Mouse (Mus musculus) CH12.LX (cell line): ENCODE measurements around the gene Ubap2. TPM values are rescaled to one million over a fixed set of nuclear protein-coding genes. Genes with fewer than 3 reads are reported as not detected.
A peak's percentile ranks its signal among the peaks of the same experiment; 100 is the strongest.

Source experiments
- DNase-seq: peaks from one replicate; pipeline ENCODE4 v3.0.0-alpha.2; 2013; ENCODE audit errors: extremely low read depth
- H3K27ac ChIP-seq: 2 replicates; pipeline ENCODE4 v1.5.1; 2012; ENCODE audit warnings: low read depth, mild to moderate bottlenecking, control low read depth, moderate library complexity; ENCODE audit not compliant: insufficient read depth
- H3K27me3 ChIP-seq: replicated peaks from 2 replicates; pipeline ENCODE3; 2012; ENCODE audit warnings: inconsistent platforms
- H3K36me3 ChIP-seq, 2 experiments: replicated peaks in 1 of 2; 2 replicates each; pipeline versions ENCODE3 to v1.6.1; 2012; ENCODE audit warnings: inconsistent platforms in 1 of 2, low read length in 1 of 2, mild to moderate bottlenecking in 1 of 2, mixed read lengths in 1 of 2, moderate library complexity in 1 of 2; ENCODE audit not compliant: control insufficient read depth in 1 of 2, insufficient read depth in 1 of 2
- H3K4me1 ChIP-seq, 2 experiments: 2 replicates each; pipeline ENCODE4 v1.6.1; 2012; ENCODE audit warnings: inconsistent platforms in 1 of 2, moderate library complexity in 1 of 2; ENCODE audit not compliant: insufficient read depth in 2 of 2, control insufficient read depth in 1 of 2
- H3K4me2 ChIP-seq: 2 replicates; pipeline ENCODE4 v1.6.1; 2012; ENCODE audit warnings: low read depth, mild to moderate bottlenecking, control low read depth; ENCODE audit not compliant: poor library complexity, insufficient read depth, severe bottlenecking
- H3K4me3 ChIP-seq, 3 experiments: fragments of 150-350 bp in 1 of 3; sonication (generic) in 1 of 3; replicated peaks in 1 of 3; 2 replicates each; pipeline versions ENCODE3 to v1.5.1; 2011 to 2012; ENCODE audit warnings: low read depth in 2 of 3, low read length in 2 of 3, mild to moderate bottlenecking in 2 of 3, moderate library complexity in 2 of 3, control low read depth in 1 of 3, improper control_type of control experiment in 1 of 3, inconsistent platforms in 1 of 3, mixed read lengths in 1 of 3; ENCODE audit not compliant: poor library complexity in 1 of 3
- H3K79me2 ChIP-seq: replicated peaks from 2 replicates; pipeline ENCODE4 v1.6.1; 2012; ENCODE audit warnings: mild to moderate bottlenecking, moderate library complexity; ENCODE audit not compliant: control insufficient read depth, poor library complexity, insufficient read depth, severe bottlenecking; ENCODE audit errors: extremely low read depth
- H3K9ac ChIP-seq: 2 replicates; pipeline ENCODE4 v1.6.1; 2012; ENCODE audit warnings: low read depth, mild to moderate bottlenecking, control low read depth, moderate library complexity; ENCODE audit not compliant: insufficient read depth
- H3K9me3 ChIP-seq: replicated peaks from 2 replicates; pipeline ENCODE3; 2012; ENCODE audit warnings: low read length, inconsistent platforms, mixed read lengths
- CHD1 ChIP-seq: IDR thresholded peaks from 2 replicates; pipeline ENCODE4 v1.6.1; 2012; ENCODE audit warnings: low read depth, low read length, improper control_type of control experiment, inconsistent platforms
- CTCF ChIP-seq, 2 experiments: IDR thresholded peaks in 1 of 2; conservative IDR thresholded peaks in 1 of 2; 2 replicates each; pipeline ENCODE4 v1.5.1; 2011 to 2012; ENCODE audit warnings: low read depth in 2 of 2, low read length in 2 of 2, improper control_type of control experiment in 1 of 2, inconsistent platforms in 1 of 2, mild to moderate bottlenecking in 1 of 2, moderate library complexity in 1 of 2
- ELF1 ChIP-seq: IDR thresholded peaks from 2 replicates; pipeline ENCODE4 v1.6.1; 2014; ENCODE audit warnings: low read depth, mild to moderate bottlenecking, inconsistent platforms, low read length, improper control_type of control experiment
- EP300 ChIP-seq: IDR thresholded peaks from 2 replicates; pipeline ENCODE4 v1.6.1; 2011; ENCODE audit warnings: low read length, improper control_type of control experiment
- HCFC1 ChIP-seq: IDR thresholded peaks from 2 replicates; pipeline ENCODE4 v1.6.1; 2012; ENCODE audit warnings: low read depth, mild to moderate bottlenecking, inconsistent platforms, low read length, improper control_type of control experiment
- JUN ChIP-seq: IDR thresholded peaks from 2 replicates; pipeline ENCODE4 v1.6.1; 2011; ENCODE audit warnings: low read depth, mild to moderate bottlenecking, low read length, improper control_type of control experiment, moderate library complexity; ENCODE audit not compliant: insufficient read depth
- JUND ChIP-seq: conservative IDR thresholded peaks from 2 replicates; pipeline ENCODE4 v1.6.1; 2011; ENCODE audit warnings: low read depth, low read length, improper control_type of control experiment
- MAFK ChIP-seq: IDR thresholded peaks from 2 replicates; pipeline ENCODE4 v1.6.1; 2011; ENCODE audit warnings: low read length, improper control_type of control experiment; ENCODE audit not compliant: insufficient replicate concordance
- MAX ChIP-seq: IDR thresholded peaks from 2 replicates; pipeline ENCODE4 v1.6.1; 2011; ENCODE audit warnings: low read length, improper control_type of control experiment
- MAZ ChIP-seq: IDR thresholded peaks from 2 replicates; pipeline ENCODE4 v1.6.1; 2012; ENCODE audit warnings: low read depth, mild to moderate bottlenecking, inconsistent platforms, low read length, improper control_type of control experiment, moderate library complexity
- MEF2A ChIP-seq: IDR thresholded peaks from 2 replicates; pipeline ENCODE4 v1.6.1; 2014; ENCODE audit warnings: low read depth, mild to moderate bottlenecking, inconsistent platforms, low read length, improper control_type of control experiment, borderline replicate concordance
- MYC ChIP-seq: IDR thresholded peaks from 2 replicates; pipeline ENCODE4 v1.6.1; 2011; ENCODE audit warnings: low read depth, mild to moderate bottlenecking, improper control_type of control experiment, low read length
- NELFE ChIP-seq: IDR thresholded peaks from 2 replicates; pipeline ENCODE4 v1.6.1; 2011; ENCODE audit warnings: low read depth, low read length, improper control_type of control experiment
- PAX5 ChIP-seq: IDR thresholded peaks from 2 replicates; pipeline ENCODE4 v1.6.1; 2012; ENCODE audit warnings: low read length, inconsistent platforms, mixed read lengths
- RAD21 ChIP-seq: IDR thresholded peaks from 2 replicates; pipeline ENCODE4 v1.6.1; 2011; ENCODE audit warnings: low read depth, mild to moderate bottlenecking, low read length, improper control_type of control experiment, moderate library complexity
- USF1 ChIP-seq: IDR thresholded peaks from 2 replicates; pipeline ENCODE4 v1.6.1; 2014; ENCODE audit warnings: low read depth, mild to moderate bottlenecking, inconsistent platforms, low read length, improper control_type of control experiment
- ZC3H11A ChIP-seq: IDR thresholded peaks from 2 replicates; pipeline ENCODE4 v1.6.1; 2012; ENCODE audit warnings: low read depth, mild to moderate bottlenecking, inconsistent platforms, low read length, improper control_type of control experiment
- ZKSCAN1 ChIP-seq: IDR thresholded peaks from 2 replicates; pipeline ENCODE4 v1.6.1; 2012; ENCODE audit warnings: low read depth, inconsistent platforms, low read length, improper control_type of control experiment, borderline replicate concordance
- dilution Hi-C: fragments of 300-500 bp; cut with MboI; formaldehyde crosslinking; loops from 2 replicates; pipeline ENCODE4 v1.14.3; 2020; ENCODE audit warnings: low sequenced_read_pairs; ENCODE audit not compliant: extremely low pct_unique_long_range_greater_than_20kb, extremely low pct_ligation_motif_present
- in situ Hi-C: fragments of 300-500 bp; cut with MboI; formaldehyde crosslinking; loops from 3 replicates; pipeline ENCODE4 v1.14.3; 2019; ENCODE audit warnings: low sequenced_read_pairs, low pct_ligation_motif_present, low pct_unique_long_range_greater_than_20kb, mixed read lengths
- polyA plus RNA-seq: library from polyadenylated mRNA; unstranded; fragments of >175 nt; gene quantifications from 2 replicates; pipeline ENCODE4 v1.2.1, GENCODE M21; 2012; ENCODE audit warnings: low read depth; ENCODE audit not compliant: insufficient read length
- total RNA-seq, 2 experiments: library from RNA; depleted of rRNA; stranded (reverse); fragments of 300-350 nt in 1 of 2; fragments of >200 nt in 1 of 2; gene quantifications; 2 replicates each; pipeline ENCODE4 v1.2.3; 2012 to 2014

Ubap2 gene
- total and polyA plus RNA-seq, 3 experiments = 5.4 to 115 (median 17.4) TPM

GRCm38 (mm10) chr4:41225412-41225811, 49.5 kb downstream of the Ubap2 start:
- TF ChIP-seq CTCF (conservative IDR thresholded peaks at IDR 0.05 in 1 of 2, IDR thresholded peaks at IDR 0.05 in 1 of 2; ENCODE audit: low read depth in 2 of 2, low read length in 2 of 2) = peak in 1 of 2 experiments; percentile 52; a peak in 3 of 4 replicates
- peak; percentile 25 for TF ChIP-seq RAD21
- no peak for TF ChIP-seq USF1
- no peak for TF ChIP-seq EP300
- no peak for TF ChIP-seq CHD1
- no peaks in the 10 kb centered on the region for H3K27me3 ChIP-seq
- DNase-seq = peak; percentile 17
- H3K4me1 ChIP-seq = peaks cover 0 to 10% of the 10 kb centered on the region in 2 experiments; a peak in 2 of 4 replicates
- H3K9me3 ChIP-seq = no peaks in the 10 kb centered on the region
- no peaks in the 10 kb centered on the region; the same call in 1 of the 2 replicates for H3K79me2 ChIP-seq
- H3K27ac ChIP-seq = no peak overlapping the region
- no peak overlapping the region for H3K4me3 ChIP-seq
- peaks cover 59 to 99% of the 10 kb centered on the region in 2 experiments for H3K36me3 ChIP-seq
- in situ Hi-C loops = no loop called here
- H3K9ac ChIP-seq = no peak overlapping the region
- dilution Hi-C loops = no loop called here
- H3K4me2 ChIP-seq = no peak overlapping the region

GRCm38 (mm10) chr4:41208050-41208449, 66.9 kb downstream of the Ubap2 start:
- Histone ChIP-seq H3K79me2 (no peaks in the 10 kb centered on the region), H3K27me3 (no peaks in the 10 kb centered on the region), H3K27ac (no peak overlapping the region), H3K36me3 (peaks cover 82 to 96% of the 10 kb centered on the region in 2 experiments), H3K4me3 (no peak overlapping the region), H3K9me3 (no peaks in the 10 kb centered on the region), H3K4me2 (no peak overlapping the region), H3K4me1 (no peaks in the 10 kb centered on the region), H3K9ac (no peak overlapping the region)
- DNase-seq = no peak
- TF ChIP-seq MEF2A (no peak), JUND (no peak), PAX5 (no peak), HCFC1 (no peak), ZC3H11A (no peak), ELF1 (no peak), MAX (no peak), ZKSCAN1 (no peak), MAFK (no peak), MAZ (no peak), MYC (no peak), NELFE (no peak), JUN (no peak)
- in situ Hi-C loops = no loop called here
- dilution Hi-C loops = no loop called here
